Mouse (Mus musculus): Measurements from ENCODE around the gene Kctd11.

- no peak for TF ChIP-seq CTCF (IDR thresholded peaks at IDR 0.05; ENCODE audit: borderline replicate concordance, control insufficient read depth, extremely low read depth, insufficient read depth, low read length, poor library complexity)
- TF ChIP-seq POLR2A (IDR thresholded peaks at IDR 0.05; ENCODE audit: control insufficient read depth, extremely low read depth, insufficient read depth, low read length, poor library complexity), result no peak
Measured at GRCm38 (mm10) chr11:69927501-69927900, 46.3 kb upstream of the Kctd11 start.

Data from thymus, adult 2 months (tissue).